Mouse (Mus musculus) heart, postnatal 0 days (tissue): Measurements from ENCODE around the gene Sp100.

ENCODE experiments used
- CTCF ChIP-seq: IDR thresholded peaks from 2 replicates; pipeline ENCODE4 v1.5.1; 2016; ENCODE audit warnings: antibody characterized with exemption, control low read depth, low read depth
- EP300 ChIP-seq: IDR thresholded peaks from 2 replicates; pipeline ENCODE4 v1.6.1; 2016; ENCODE audit warnings: antibody characterized with exemption, low read depth

DNA sequence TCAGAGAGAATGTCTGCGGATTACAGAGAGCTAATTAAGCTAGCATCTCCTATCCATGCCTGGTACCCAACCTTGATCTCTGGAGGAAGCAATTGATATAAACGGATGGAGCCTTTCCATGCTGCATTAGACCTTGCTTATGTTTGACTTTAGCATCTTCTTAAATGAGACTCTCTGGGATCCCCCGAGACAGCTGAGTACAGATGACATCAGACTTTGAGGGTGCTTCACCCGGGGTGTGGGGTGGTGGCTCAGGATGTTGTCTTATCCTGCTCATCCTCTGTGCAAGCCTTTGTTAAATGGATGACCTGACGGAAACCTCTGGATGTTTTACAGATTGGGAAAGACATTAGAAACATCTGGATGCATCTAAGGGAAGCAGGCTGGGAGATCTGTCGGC lies 80.7 kb downstream of the Sp100 start:
- TF ChIP-seq CTCF = no peak
- no peak for TF ChIP-seq EP300
